Mouse (Mus musculus) thymus, postnatal 10 days (tissue): ENCODE results near the gene Glrb.

Experiments used
- DNase-seq, 2 experiments: peaks; one replicate each; pipeline ENCODE4 v3.0.0; 2021; ENCODE audit warnings: low spot score in 2 of 2

Gene Glrb

GRCm38 (mm10) chr3:80823975-80824374 lies 89.5 kb downstream of the Glrb start:
- DNase-seq: no peak

DNA sequence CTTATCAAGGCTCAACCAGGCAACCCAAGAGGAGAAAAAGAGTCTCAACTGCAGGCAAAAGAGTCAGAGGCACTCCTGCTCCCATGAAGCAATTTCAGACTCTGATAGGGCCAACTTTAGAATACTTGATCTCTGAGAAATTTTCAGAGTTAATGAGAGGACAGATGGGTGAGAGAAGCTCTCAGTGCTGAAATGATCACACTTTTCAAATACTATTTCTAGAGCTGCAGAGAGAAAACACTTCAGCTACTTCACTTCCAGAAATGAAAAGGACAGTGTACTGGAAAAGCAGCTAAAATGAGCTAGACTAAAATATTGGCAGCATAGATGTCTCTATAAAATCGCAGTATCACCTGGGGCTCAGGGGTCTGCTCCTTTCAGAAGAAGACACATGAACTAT lies 94.8 kb downstream of the Glrb start:
- DNase-seq: no peak

GRCm38 (mm10) chr3:80813734-80814133 lies 99.7 kb downstream of the Glrb start:
- DNase-seq: no peak

DNA sequence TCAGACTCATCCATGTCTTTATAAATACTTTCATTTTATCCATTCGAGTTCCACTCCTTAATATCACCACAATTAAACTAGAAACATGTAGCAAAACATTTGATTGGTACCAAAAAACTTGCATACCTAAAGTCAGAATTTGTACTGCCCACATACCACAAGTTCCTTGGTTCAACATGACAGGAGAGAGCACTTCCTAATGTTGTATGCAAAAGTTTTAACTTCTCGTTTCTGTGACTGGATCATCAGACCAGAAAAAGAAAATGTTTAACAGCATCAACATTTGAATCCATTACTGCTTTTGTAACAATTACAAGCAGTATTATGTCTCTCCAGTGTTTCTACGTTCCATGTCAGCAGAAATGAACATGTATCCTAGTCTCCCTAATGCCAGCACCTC lies 101.2 kb downstream of the Glrb start:
- DNase-seq: no peak

DNA sequence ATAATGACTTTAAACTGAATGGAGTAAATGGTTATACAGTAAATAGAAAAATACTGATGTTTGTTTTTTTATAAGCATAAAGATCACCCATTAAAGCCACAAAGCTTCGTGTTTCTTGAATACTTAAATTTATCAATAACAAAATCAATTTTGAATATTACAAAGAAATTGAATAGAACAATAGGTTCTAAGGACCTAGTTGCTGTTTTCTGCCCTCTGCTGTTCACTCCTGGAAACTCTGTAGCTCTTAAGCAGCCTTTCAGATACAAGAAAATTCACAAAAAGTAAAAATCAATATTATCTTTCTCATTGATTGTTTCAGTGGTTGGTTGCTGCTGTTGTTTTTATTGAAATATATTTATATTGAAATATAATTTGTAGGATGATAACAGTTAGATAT lies 108.1 kb downstream of the Glrb start:
- no peak for DNase-seq

GRCm38 (mm10) chr3:80803811-80804210 lies 109.6 kb downstream of the Glrb start:
- no peak for DNase-seq

DNA sequence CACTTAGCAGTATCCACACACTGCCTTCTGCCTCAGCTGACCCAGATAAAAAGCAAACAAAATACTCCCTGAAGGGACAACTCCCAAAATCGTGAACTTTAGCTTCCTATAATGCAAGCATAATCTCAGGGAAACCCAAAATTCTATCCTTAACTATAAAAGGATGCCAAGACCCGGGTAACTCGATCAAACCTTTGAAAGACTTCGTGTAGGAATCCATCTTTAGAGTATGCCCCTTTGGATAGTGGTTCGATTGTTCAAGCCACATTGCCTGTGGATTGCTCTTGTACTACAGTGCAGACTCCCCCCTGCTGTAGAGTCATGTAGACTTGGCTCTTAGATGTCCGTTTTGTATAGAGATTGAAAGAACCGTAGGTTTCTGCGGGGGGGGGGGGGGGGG lies 110.2 kb downstream of the Glrb start:
- DNase-seq: no peak

- DNase-seq: peak in 1 of 2 experiments; percentile 41
Measured at GRCm38 (mm10) chr3:80802596-80803081, 110.8 kb downstream of the Glrb start, which contains the start of gene Gria2. TSS of gene Gria2 (minus strand) at chr3:80802835.

DNA sequence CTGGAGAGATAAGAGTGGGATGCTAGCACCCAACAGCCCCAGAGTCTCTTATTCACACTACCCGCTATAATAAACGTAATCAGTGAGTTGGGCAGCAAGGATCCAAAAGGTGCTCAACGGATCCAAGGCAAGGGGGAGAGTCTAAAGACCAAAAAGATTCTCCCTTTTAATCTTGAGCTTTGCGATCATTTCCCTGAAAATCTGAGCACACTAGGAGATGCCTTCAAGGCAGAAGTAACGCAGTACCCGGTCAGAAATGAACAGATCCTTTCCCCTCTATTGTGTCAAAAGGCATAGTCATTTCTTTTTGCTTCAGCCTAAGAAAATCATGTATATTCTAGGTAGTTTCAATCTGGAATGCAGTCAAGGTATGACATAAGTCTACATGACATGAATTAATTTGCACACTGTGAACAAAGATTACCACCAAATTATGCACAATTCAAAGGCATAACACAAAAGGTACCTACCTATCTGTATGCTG lies 111.6 kb downstream of the Glrb start:
- no peak for DNase-seq

- DNase-seq: peak in 1 of 2 experiments; percentile 4
Measured at GRCm38 (mm10) chr3:80800995-80801826, 112.2 kb downstream of the Glrb start.

- peak; percentile 17 to 18 for DNase-seq
Measured at GRCm38 (mm10) chr3:80800299-80800994, 113.0 kb downstream of the Glrb start.

DNA sequence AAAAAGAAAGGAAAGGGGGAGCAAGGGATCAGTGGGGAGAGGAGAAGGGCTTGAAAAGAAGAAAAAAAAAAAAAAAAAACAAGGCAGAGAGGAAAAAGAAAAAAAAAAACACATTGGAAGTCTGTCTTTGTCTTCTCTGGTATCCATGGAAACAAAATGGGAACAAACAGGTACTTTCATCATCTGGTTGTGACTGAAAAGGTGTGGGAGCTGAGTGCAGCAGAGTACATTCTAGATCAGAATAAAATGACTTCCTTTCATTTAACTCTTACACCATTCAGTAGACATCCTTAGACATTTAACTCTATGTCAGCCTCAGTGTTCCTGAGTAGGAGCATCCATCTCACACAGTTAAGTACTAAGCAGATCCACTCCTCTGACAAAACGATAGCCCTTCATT lies 115.5 kb downstream of the Glrb start:
- DNase-seq: no peak

GRCm38 (mm10) chr3:80796764-80797163 lies 116.7 kb downstream of the Glrb start:
- no peak for DNase-seq

DNA sequence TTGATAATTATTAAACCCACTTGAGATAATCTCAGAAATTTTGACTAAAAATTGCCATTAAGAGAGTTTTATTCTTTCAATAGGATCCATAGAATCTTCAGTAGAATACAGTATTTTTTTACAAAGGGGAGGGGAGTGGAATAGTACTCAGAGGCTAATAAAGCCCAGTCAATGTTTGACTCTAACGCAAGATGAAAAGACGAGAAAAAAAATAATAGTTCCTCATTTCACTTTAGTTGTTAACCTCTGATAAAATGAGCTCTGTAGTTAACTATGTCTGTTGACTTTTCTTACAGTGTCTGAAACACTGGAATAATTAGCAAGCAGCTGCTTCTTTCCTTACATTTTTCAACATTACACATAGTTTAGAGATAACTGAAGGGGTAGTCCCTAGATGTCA lies 118.2 kb downstream of the Glrb start:
- DNase-seq: no peak
